Mouse (Mus musculus): ENCODE results near the gene Cldn6.

DNA sequence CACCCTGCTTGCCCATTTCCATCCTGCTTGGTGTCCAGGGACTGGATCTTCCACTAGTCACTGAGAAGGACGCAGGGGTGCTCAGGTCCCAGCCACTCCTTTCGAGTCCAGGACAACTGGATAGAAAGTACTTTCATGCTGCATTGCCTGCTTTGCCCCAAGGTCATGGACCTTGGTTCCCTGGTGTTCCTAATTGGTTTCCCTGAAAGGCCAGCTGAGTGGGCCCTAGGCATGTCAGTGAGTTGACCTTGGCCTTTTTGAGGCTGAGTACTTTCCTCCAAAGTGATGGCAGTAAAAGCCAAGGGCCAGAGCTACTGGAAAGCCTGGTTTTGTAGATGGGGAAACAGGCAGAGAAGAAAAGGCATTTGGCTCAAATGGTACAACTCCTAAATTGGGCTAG, 42.8 kb downstream of the Cldn6 start:
- no peak for TF ChIP-seq CTCF (conservative IDR thresholded peaks at IDR 0.05 in 1 of 2, IDR thresholded peaks at IDR 0.05 in 1 of 2; ENCODE audit: low read depth in 2 of 2, low read length in 2 of 2)
- TF ChIP-seq HCFC1 (IDR thresholded peaks at IDR 0.05; ENCODE audit: low read depth, low read length): no peak
- TF ChIP-seq MXI1 (IDR thresholded peaks at IDR 0.05; ENCODE audit: low read depth, low read length): no peak
- TF ChIP-seq EP300 (IDR thresholded peaks at IDR 0.05; ENCODE audit: low read length): no peak
- TF ChIP-seq E2F4 (IDR thresholded peaks at IDR 0.05; ENCODE audit: insufficient replicate concordance, low read depth, low read length): no peak
- no peak for TF ChIP-seq CHD2 (IDR thresholded peaks at IDR 0.05; ENCODE audit: low read length)
- TF ChIP-seq POLR2A (IDR thresholded peaks at IDR 0.05; ENCODE audit: low read depth, low read length): no peak
- TF ChIP-seq UBTF (IDR thresholded peaks at IDR 0.05; ENCODE audit: low read depth, low read length): no peak
- TF ChIP-seq BHLHE40 (IDR thresholded peaks at IDR 0.05; ENCODE audit: low read depth, low read length): no peak
